8 mouse cellular contexts compared by ENCODE assay signal in genomic region chr16:17233702-17234498, GRCm38 (mm10). TPM values are rescaled to one million over a fixed set of nuclear protein-coding genes. Genes with fewer than 3 reads are reported as not detected.
A peak's percentile ranks its signal among the peaks of the same experiment; 100 is the strongest.
DNase-seq lines count a peak whose midpoint lies in the region; ATAC-seq and TF ChIP-seq lines count a peak whose summit lies in the region.

No protein-coding gene starts in this region.

- WGBS in hindbrain, embryonic 16.5 days: 1% methylated on average over 47 of the region's 62 CpGs
- under 1% methylated on average over 62 of the region's 62 CpGs for WGBS in small intestine, adult 2 months

- peak overlapping the region; percentile 93 for H3K27ac ChIP-seq in hindbrain, embryonic 16.5 days (ENCODE audit: low read depth, low read length)
- H3K27ac ChIP-seq in small intestine, adult 2 months (ENCODE audit: insufficient read depth, low read depth, low read length): peak overlapping the region; percentile 11

- ATAC-seq in hindbrain, embryonic 16.5 days: peak; percentile 82
- ATAC-seq in megakaryocyte, adult 5-6 weeks (ENCODE audit: poor library complexity, severe bottlenecking): peak; percentile 48

- TF ChIP-seq POLR2A in small intestine, adult 2 months (IDR thresholded peaks at IDR 0.05; ENCODE audit: low read depth, low read length): no peak

- H3K4me3 ChIP-seq in hindbrain, embryonic 16.5 days (ENCODE audit: low read length): peak overlapping the region; percentile 82
- peak overlapping the region; percentile 89 for H3K4me3 ChIP-seq in small intestine, adult 2 months (ENCODE audit: low read depth, low read length)

- peak overlapping the region; percentile 72 for H3K4me2 ChIP-seq in hindbrain, embryonic 16.5 days (ENCODE audit: low read length)

- no peaks in the 10 kb centered on the region for H3K36me3 ChIP-seq in hindbrain, embryonic 16.5 days (ENCODE audit: control insufficient read depth, insufficient read depth, low read length)
- H3K36me3 ChIP-seq in small intestine, adult 2 months (ENCODE audit: control insufficient read depth, insufficient read depth, low read length): no peaks in the 10 kb centered on the region

- H3K9me3 ChIP-seq in hindbrain, embryonic 16.5 days (ENCODE audit: control insufficient read depth, low read length): no peaks in the 10 kb centered on the region

- DNase-seq in kidney, adult 11 months: peak; percentile 21
- DNase-seq in kidney, postnatal 14 days: no peak
- DNase-seq in cerebellum, adult 11 months: peak; percentile 22
- peak; percentile 59 for DNase-seq in forelimb bud, embryonic 11.5 days (ENCODE audit: low read depth, low spot score)
- peak; percentile 36 to 40 for DNase-seq in left cerebral cortex, postnatal 25 days (ENCODE audit: low spot score in 2 of 2)

- H3K4me1 ChIP-seq in hindbrain, embryonic 16.5 days (ENCODE audit: control insufficient read depth, insufficient read depth, low read depth, low read length): peaks cover 17% of the 10 kb centered on the region
- peaks cover 26% of the 10 kb centered on the region for H3K4me1 ChIP-seq in small intestine, adult 2 months (ENCODE audit: control insufficient read depth, insufficient read depth, insufficient read length, low read length)

- peak overlapping the region; percentile 96 for H3K9ac ChIP-seq in hindbrain, embryonic 16.5 days (ENCODE audit: low read depth, low read length)

- TF ChIP-seq CTCF in small intestine, adult 2 months (IDR thresholded peaks at IDR 0.05; ENCODE audit: extremely low read depth, insufficient read length, insufficient replicate concordance, low read depth, low read length): no peak

- intact Hi-C loops in left cerebral cortex, postnatal 25 days (cut with DNase I): loop anchor here (1.0 to 2.0 kb wide), 2 partner anchors 23 to 42 kb away; partner anchors contain the start of gene Tmem191c

- no peaks in the 10 kb centered on the region for H3K27me3 ChIP-seq in hindbrain, embryonic 16.5 days (replicated peaks; ENCODE audit: control insufficient read depth, insufficient read depth, low read length)
- H3K27me3 ChIP-seq in small intestine, adult 2 months (ENCODE audit: control insufficient read depth, insufficient read depth, low read length): no peaks in the 10 kb centered on the region

RNA-seq across cellular contexts. Expression of gene Hic2, which starts 0.5 kb away (rescaled TPM):
- polyA plus RNA-seq in hindbrain, embryonic 16.5 days (2015; fragmentation: Nextera tagmentation; extraction: Ambion mirVana): 6.1 and 7.1 TPM in 2 replicates
- total RNA-seq in left cerebral cortex, postnatal 25 days (2021): 1 to 10 TPM; 4.2 to 4.4 TPM
- total RNA-seq in megakaryocyte, adult 5-6 weeks (2015): 0.91 and 1.5 TPM in 2 replicates
- total RNA-seq in megakaryocyte, adult 5-6 weeks (2017): 0.77 and 0.89 TPM in 2 replicates
- 1.7 and 1.8 TPM in 2 replicates for polyA plus RNA-seq in small intestine, adult 2 months (2012; rRNA removed)

RNA-seq across cellular contexts. Expression of gene Rimbp3, which starts 25.5 kb away (rescaled TPM):
- 1.7 and 1.9 TPM in 2 replicates for polyA plus RNA-seq in hindbrain, embryonic 16.5 days (2015; fragmentation: Nextera tagmentation; extraction: Ambion mirVana)
- total RNA-seq in left cerebral cortex, postnatal 25 days (2021): 1 to 10 TPM; 1.1 to 2.3 TPM
- total RNA-seq in megakaryocyte, adult 5-6 weeks (2015): not detected in 2 replicates
- total RNA-seq in megakaryocyte, adult 5-6 weeks (2017): 0.04 TPM in 1 of 2 replicates, not detected in the other
- 0.04 and 0.15 TPM in 2 replicates for polyA plus RNA-seq in small intestine, adult 2 months (2012; rRNA removed)

RNA-seq across cellular contexts. Expression of gene Ube2l3, which starts 31.5 kb away (rescaled TPM):
- 294 and 296 TPM in 2 replicates for polyA plus RNA-seq in hindbrain, embryonic 16.5 days (2015; fragmentation: Nextera tagmentation; extraction: Ambion mirVana)
- total RNA-seq in left cerebral cortex, postnatal 25 days (2021): 100 to 1,000 TPM; 138 to 158 TPM
- 373 and 400 TPM in 2 replicates for total RNA-seq in megakaryocyte, adult 5-6 weeks (2015)
- 128 and 144 TPM in 2 replicates for total RNA-seq in megakaryocyte, adult 5-6 weeks (2017)
- 24.3 and 62.7 TPM in 2 replicates for polyA plus RNA-seq in small intestine, adult 2 months (2012; rRNA removed)

RNA-seq across cellular contexts. Expression of gene Tmem191c, which starts 42.0 kb away (rescaled TPM):
- polyA plus RNA-seq in hindbrain, embryonic 16.5 days (2015; fragmentation: Nextera tagmentation; extraction: Ambion mirVana): 85.8 and 111 TPM in 2 replicates
- 100 to 1,000 TPM in 1 of 2 experiments, 10 to 100 TPM in 1; 99.2 to 116 TPM for total RNA-seq in left cerebral cortex, postnatal 25 days (2021)
- 1.0 and 2.1 TPM in 2 replicates for total RNA-seq in megakaryocyte, adult 5-6 weeks (2015)
- total RNA-seq in megakaryocyte, adult 5-6 weeks (2017): 2.9 and 4.1 TPM in 2 replicates
- polyA plus RNA-seq in small intestine, adult 2 months (2012; rRNA removed): 9.3 and 10.6 TPM in 2 replicates
